Mouse (Mus musculus) layer of hippocampus, postnatal 10 days (tissue): ENCODE measurements around the gene Me1. TPM values are rescaled to one million over a fixed set of nuclear protein-coding genes. Genes with fewer than 3 reads are reported as not detected.
"Not testable (repeated sequence)": the region's sequence is repeated elsewhere in the genome, so short reads cannot be mapped to it uniquely, and the experiment has no call there.

ENCODE experiments used
- DNase-seq, 2 experiments: peaks; one replicate each; pipeline ENCODE4 v3.0.0; 2021; ENCODE audit warnings: low spot score in 2 of 2
- total RNA-seq, 2 experiments: library from RNA; stranded (reverse); gene quantifications; 2 replicates each; pipeline ENCODE4 v1.2.3; 2021

Me1 gene
- total RNA-seq, 2 experiments from 2014 or later: 95.4 to 98.5 TPM

- DNase-seq: no peak
Measured at GRCm38 (mm10) chr9:86605776-86606175, 90.0 kb downstream of the Me1 start.

DNA sequence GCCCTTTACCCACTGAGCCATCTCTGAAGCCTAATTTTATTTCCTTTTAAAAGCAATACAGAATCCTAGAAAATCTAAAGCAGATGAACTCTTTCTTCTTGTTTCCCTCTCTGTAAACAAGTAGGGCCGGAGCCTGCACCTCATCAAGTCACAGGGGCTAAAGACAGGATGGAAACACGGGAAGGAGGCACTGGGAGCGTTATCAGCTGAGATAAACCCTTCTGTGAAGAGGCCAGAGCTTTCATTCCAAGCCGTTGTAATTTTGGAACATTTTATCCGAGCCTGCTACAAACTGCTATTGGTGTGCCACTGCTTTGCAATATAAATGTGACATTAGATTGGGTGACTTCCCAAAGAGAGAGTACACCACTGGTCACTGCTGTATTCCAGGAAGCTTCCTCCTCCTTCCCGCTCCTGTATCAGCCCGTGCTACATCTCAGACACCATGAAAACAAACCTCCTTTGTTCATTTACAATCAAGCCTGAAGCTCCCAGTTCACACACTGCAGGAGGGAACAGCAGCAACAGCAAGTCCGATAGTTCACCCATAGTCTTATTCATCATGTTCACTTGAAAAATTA, 95.9 kb downstream of the Me1 start:
- no peak for DNase-seq

DNA sequence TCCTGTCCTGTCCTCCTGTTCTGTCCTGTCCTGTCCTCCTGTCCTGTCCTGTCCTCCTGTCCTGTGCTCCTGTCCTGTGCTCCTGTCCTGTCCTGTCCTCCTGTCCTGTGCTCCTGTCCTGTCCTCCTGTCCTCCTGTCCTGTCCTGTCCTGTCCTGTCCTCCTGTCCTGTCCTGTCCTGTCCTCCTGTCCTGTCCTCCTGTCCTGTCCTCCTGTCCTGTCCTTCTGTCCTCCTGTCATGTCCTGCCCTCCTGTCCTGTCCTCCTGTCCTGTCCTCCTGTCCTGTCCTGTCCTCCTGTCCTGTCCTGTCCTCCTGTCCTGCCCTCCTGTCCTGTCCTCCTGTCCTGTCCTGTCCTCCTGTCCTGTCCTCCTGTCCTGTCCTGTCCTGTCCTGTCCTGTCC, 98.8 kb downstream of the Me1 start:
- DNase-seq: not testable (repeated sequence)

- not testable (repeated sequence) for DNase-seq
Measured at GRCm38 (mm10) chr9:86594357-86594767, 101.4 kb downstream of the Me1 start.

DNA sequence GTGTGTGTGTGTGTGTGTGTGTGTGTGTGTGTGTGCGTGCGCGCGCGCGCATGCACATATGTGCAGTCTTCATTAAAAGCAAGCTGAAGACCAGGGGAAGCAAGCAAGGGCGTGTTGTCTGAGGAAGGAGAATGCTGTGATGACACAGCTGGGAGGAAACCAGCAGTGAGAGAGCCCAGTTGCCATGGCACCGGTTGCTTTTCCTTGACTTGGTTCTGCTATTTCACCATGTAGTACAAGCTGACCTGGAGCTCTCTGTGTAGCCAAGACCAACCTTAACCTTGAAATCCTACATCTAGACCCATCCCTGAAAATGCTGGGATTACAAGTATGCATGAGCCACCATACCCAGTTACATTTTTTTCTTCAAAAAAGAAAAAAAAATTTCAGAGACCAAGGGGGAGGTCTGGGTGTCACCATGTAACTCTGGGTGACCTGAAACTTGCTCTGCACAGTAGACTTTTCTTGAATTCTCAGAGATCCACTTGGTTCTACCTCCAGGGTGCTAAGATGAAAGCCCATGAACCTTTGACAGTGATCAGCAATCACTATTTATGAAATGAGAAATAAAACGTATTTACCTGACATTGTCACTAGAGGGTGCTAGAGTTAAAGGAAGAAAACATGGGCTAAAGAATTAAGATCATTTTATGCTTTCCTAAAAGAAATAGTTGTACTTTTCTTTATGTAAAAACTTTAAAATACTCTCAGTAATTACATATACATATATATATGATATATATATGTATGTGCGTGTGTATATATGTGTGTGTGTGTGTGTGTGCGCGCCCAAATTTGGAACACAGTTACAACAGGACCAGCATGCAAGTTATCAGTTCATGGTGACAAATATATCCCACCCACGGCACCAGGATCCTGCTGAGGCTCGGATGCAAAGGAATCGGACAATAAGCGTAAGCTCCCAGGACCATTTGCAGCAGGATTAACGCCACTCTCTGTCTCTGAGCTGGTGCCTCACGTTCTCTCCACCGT, 102.8 kb downstream of the Me1 start:
- DNase-seq: peak in 1 of 2 experiments; percentile 36

DNA sequence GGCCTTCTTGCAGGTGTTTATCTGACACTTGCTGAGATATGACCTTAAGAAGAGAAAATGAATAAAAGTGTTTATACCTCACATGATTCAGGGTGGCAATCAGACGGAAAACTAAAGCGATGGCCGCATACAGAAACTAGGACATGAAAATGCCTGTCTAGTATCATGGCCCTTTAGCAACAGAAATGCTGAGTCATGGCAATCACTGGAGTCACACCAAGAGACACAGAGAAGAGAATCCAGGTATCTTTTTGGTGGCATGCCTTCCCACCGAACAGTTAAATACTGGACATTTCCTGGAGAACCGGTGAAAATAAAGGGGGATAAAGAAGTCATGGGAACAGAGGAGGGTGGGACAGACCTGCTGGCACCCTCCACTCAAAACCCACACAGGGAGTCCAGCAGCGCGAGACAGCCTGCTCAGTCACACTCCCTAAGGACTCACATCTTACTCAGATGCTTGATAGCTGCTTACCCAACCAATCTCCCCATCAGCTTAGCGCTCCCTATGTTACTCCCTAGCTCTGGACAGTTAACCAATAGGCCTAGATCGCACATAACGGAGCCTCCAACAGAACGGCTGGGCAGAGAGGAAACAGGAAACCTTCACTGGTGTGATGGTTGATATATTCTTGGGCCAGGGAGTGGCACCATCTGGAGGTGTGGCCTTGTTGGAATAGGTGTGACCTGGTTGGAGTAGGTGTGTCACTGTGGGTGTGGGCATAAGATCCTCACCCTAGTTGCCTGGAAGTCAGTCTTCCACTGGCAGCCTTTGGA, 108.5 kb downstream of the Me1 start:
- DNase-seq: no peak

GRCm38 (mm10) chr9:86583740-86584139, 112.0 kb downstream of the Me1 start:
- DNase-seq: peak; percentile 74 to 77

DNA sequence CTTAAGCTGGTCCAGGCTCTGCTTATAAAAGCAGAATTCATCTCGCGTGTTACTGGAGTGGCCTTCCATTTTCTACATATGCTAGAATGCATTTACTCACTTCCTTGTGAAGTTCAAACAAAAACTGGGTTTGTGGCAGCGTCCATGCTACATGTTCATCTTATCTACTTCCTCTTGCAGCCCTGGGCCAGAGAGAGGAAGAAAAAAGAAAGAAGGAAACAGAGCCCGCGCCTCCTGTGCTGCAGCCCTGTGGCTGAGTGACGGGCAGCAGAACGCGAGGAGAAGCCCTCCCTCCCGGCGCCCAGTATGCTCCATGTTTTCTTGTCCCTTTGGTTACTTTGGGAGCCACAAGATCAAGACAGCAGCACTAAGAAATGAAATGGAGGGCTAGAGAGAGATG, 116.1 kb downstream of the Me1 start:
- DNase-seq: no peak

- no peak for DNase-seq
Measured at GRCm38 (mm10) chr9:86575178-86575577, 120.6 kb downstream of the Me1 start.

- DNase-seq: no peak
Measured at GRCm38 (mm10) chr9:86573616-86574303, 122.0 kb downstream of the Me1 start.

- peak; percentile 81 to 85 for DNase-seq
Measured at GRCm38 (mm10) chr9:86572636-86573291, 123.0 kb downstream of the Me1 start.

DNA sequence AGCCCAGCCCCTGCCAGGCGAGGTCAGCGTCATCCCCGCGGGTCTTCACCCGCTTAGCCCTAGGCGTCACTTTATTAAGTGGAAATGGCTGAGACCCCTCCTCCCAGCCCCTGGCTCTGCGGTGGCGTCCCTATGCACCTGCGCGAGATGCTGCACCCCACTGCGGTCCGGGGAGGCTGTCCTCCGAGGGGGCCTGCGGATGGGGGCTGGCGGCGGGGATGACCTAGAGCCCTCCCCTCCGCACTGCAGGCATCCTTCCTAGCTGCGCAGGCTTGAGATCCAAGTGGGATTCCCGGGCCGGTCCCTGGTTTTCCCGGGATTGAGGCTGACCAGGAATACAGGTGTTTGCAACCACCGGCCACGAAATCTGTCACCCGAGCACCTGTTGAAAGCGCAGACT, 123.6 kb downstream of the Me1 start:
- DNase-seq: no peak

- peak; percentile 95 to 97 for DNase-seq
Measured at GRCm38 (mm10) chr9:86571540-86572135, 124.1 kb downstream of the Me1 start, which contains the start of the genes Pgm3 and Rwdd2a. Pgm3 (minus strand) TSS chr9:86571842. Rwdd2a (plus strand) TSS chr9:86571991.

GRCm38 (mm10) chr9:86570946-86571345, 124.8 kb downstream of the Me1 start:
- DNase-seq: no peak

GRCm38 (mm10) chr9:86570261-86570890, 125.4 kb downstream of the Me1 start:
- no peak for DNase-seq

GRCm38 (mm10) chr9:86569314-86569910, 126.3 kb downstream of the Me1 start:
- DNase-seq: no peak

GRCm38 (mm10) chr9:86560543-86560942, 135.2 kb downstream of the Me1 start:
- DNase-seq: no peak

DNA sequence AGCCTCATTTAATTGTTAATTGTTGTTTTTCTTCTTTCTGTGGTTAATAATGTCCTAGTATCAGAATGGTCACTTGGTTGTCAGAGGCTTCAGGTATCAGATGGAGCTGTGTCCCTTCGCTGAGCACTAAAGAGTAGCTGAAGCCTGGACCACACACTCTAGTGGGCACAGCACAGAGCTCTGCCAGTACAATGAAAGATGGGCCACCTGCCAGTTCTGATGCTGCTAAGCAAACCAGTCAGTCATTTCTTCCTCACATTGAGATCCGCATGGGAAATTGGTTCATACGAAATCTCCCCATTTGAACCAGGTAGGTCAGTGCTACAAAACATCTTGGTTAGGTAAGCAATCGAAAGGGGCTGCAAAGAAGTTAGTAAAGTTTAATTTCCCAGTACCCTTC, 141.1 kb downstream of the Me1 start:
- DNase-seq: no peak

- DNase-seq: no peak
Measured at GRCm38 (mm10) chr9:86553886-86554285, 141.9 kb downstream of the Me1 start.
